Mouse (Mus musculus): ENCODE results near the gene Cdx2. TPM values are rescaled to one million over a fixed set of nuclear protein-coding genes. Genes with fewer than 3 reads are reported as not detected.

The Cdx2 gene
- polyA plus RNA-seq, 1 experiment from 2014 or later = not detected

DNA sequence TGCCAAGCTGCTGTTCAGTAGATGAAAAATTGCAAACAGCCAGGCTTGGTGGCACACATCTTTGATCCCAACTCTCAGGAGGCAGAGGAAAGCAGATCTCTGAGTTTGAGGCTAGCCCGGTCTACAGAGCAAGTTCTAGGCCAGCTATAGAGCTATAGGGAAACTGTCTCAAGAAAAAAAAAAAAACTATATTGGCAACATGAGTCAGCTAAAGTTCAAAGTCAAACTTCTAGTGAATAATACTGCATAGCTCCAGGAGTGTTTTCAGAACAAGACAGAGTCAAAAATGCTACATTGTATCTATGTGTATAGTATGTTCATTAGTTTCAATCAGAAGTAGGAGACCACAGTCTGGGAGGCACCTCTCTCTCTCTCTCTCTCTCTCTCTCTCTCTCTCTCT lies 46.9 kb downstream of the Cdx2 start:
- Histone ChIP-seq H3K9me3 (ENCODE audit: control insufficient read depth, low read length) (no peaks in the 10 kb centered on the region), H3K4me2 (ENCODE audit: low read depth, low read length) (no peak overlapping the region), H3K27ac (ENCODE audit: low read depth, low read length) (no peak overlapping the region), H3K27me3 (ENCODE audit: control insufficient read depth, insufficient read depth, low read length) (no peaks in the 10 kb centered on the region), H3K36me3 (ENCODE audit: control insufficient read depth, insufficient read depth, low read length) (no peaks in the 10 kb centered on the region), H3K4me1 (ENCODE audit: control insufficient read depth, insufficient read depth, low read length) (no peaks in the 10 kb centered on the region), H3K4me3 (ENCODE audit: low read depth, low read length) (no peak overlapping the region), H3K9ac (replicated peaks; ENCODE audit: low read depth, low read length) (no peak overlapping the region)
- no peak for ATAC-seq (ENCODE audit: low read depth)
- 97% methylated on average over 1 of the region's 1 CpGs for WGBS

Small RNA genes within 50 kb of the gene (microRNA-seq; reads per million reads assigned to microRNA genes)
- not detected for gene Mir7k

Other genes with a start within 250 kb of the Cdx2 start
- 3.9 and 6.6 TPM in 2 replicates for gene Lnx2, start 230.7 kb downstream of the Cdx2 start, polyA plus RNA-seq (2014; fragmentation: Nextera tagmentation; extraction: Ambion mirVana)
- 101 and 108 TPM in 2 replicates for gene Polr1d, start 230.2 kb downstream of the Cdx2 start, polyA plus RNA-seq (2014; fragmentation: Nextera tagmentation; extraction: Ambion mirVana)
- gene Gsx1, start 118.6 kb downstream of the Cdx2 start, polyA plus RNA-seq (2014; fragmentation: Nextera tagmentation; extraction: Ambion mirVana) = 1.5 and 2.0 TPM in 2 replicates
- not detected in 2 replicates for gene Pdx1, start 37.3 kb downstream of the Cdx2 start, polyA plus RNA-seq (2014; fragmentation: Nextera tagmentation; extraction: Ambion mirVana)
- not detected in 2 replicates for gene Urad, start 15.2 kb upstream of the Cdx2 start, polyA plus RNA-seq (2014; fragmentation: Nextera tagmentation; extraction: Ambion mirVana)
- gene Flt3, start 93.2 kb upstream of the Cdx2 start, polyA plus RNA-seq (2014; fragmentation: Nextera tagmentation; extraction: Ambion mirVana) = 0.72 and 1.9 TPM in 2 replicates
- gene Pan3, start 122.9 kb upstream of the Cdx2 start, polyA plus RNA-seq (2014; fragmentation: Nextera tagmentation; extraction: Ambion mirVana) = 54.5 and 62.8 TPM in 2 replicates

All from neural tube, embryonic 14.5 days (tissue).